Mouse (Mus musculus) effector memory CD4-positive, alpha-beta T cell, adult 5 months (primary cell): ENCODE measurements around the gene Gm10972. TPM values are rescaled to one million over a fixed set of nuclear protein-coding genes. Genes with fewer than 3 reads are reported as not detected.

ENCODE experiments used
- polyA plus RNA-seq: library from polyadenylated mRNA; unstranded; fragments of 100-300 nt; shearing (Covaris generic); gene quantifications from one replicate; pipeline ENCODE4 v1.2.1, GENCODE M21; 2017

Gm10972 gene
- polyA plus RNA-seq, result not detected

DNA sequence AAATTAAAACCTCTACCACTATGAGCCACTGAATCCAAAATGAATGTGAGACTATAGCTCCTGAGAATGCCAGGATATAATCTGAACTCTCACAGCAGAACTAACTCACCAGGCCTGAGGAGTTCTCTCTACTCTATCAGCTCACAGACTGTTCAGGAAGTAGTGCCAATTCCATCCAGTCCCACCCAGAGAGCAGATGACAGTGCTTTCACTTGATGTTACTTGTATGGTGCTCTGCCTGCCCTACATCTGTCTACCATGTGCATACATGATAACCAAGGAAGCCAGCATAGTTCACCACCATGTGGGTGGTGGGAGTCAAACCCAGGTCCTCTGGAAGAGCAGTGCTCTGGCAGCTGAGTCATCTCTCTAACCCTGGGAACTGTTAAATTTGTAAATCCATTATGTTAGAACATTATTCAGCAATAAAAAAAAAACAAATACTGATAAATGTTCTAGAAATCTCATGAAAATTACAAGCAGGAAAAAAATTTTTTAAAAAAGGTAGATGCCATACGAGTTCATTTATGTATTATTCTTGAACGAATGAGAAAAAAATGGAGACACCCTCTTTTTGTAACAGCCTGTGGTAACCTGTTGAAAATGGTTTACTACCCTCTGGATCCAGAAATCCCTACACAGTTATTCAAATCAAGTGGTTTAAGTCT lies at the start of gene Gm10972:
Gene Gm10972 (plus strand): TSS at position 618 of the 668 bp plus-strand sequence.

GRCm38 (mm10) chr3:94658740-94659095 lies 15.8 kb downstream of the Gm10972 start, which contains the start of gene Tuft1:
Tuft1 (minus strand) TSS chr3:94658872.

Other genes with a start within 250 kb of the Gm10972 start
- not detected for gene Lingo4, start 244.6 kb upstream of the Gm10972 start, polyA plus RNA-seq
- 2.5 TPM for gene Tdrkh, start 229.8 kb upstream of the Gm10972 start, polyA plus RNA-seq
- gene Mrpl9, start 199.8 kb upstream of the Gm10972 start, polyA plus RNA-seq, result 61.5 TPM
- 1.8 TPM for gene Oaz3, start 199.2 kb upstream of the Gm10972 start, polyA plus RNA-seq
- gene Celf3, start 164.8 kb upstream of the Gm10972 start, polyA plus RNA-seq, result not detected
- 1.8 TPM for gene Riiad1, start 162.8 kb upstream of the Gm10972 start, polyA plus RNA-seq
- gene Snx27, start 60.4 kb upstream of the Gm10972 start, polyA plus RNA-seq, result 15.6 TPM
- gene Tuft1, start 15.8 kb downstream of the Gm10972 start, polyA plus RNA-seq, result 6.0 TPM
- not detected for gene Selenbp2, start 50.4 kb downstream of the Gm10972 start, polyA plus RNA-seq
- gene Cgn, start 143.4 kb downstream of the Gm10972 start, polyA plus RNA-seq, result 0.17 TPM
- gene Pogz, start 194.5 kb downstream of the Gm10972 start, polyA plus RNA-seq, result 16.5 TPM
- gene Psmb4, start 243.8 kb downstream of the Gm10972 start, polyA plus RNA-seq, result 249 TPM